Mouse (Mus musculus) kidney, postnatal 0 days (tissue): ENCODE results near the gene Nap1l4. TPM values are rescaled to one million over a fixed set of nuclear protein-coding genes. Genes with fewer than 3 reads are reported as not detected.

Experiments used
- ATAC-seq: fragments of 200-750 bp; cut with Nextera tagmentation; replicated peaks from 2 replicates; pipeline ENCODE4 v1.8.0; 2017; ENCODE audit warnings: low read depth, moderate number of reproducible peaks, moderate TSS enrichment, moderate library complexity; ENCODE audit not compliant: low FRiP score
- DNase-seq: peaks from one replicate; pipeline ENCODE4 v3.0.0-alpha.2; 2016; ENCODE audit warnings: low spot score
- H3K27ac ChIP-seq: fragments of 300-500 bp; sonication (generic); 2 replicates; pipeline ENCODE4 v1.5.1; 2014; ENCODE audit warnings: mild to moderate bottlenecking
- H3K27me3 ChIP-seq: fragments of 300-500 bp; sonication (generic); 2 replicates; pipeline ENCODE4 v1.6.1; 2014; ENCODE audit warnings: low read length, mixed read lengths; ENCODE audit not compliant: insufficient read depth
- H3K36me3 ChIP-seq: fragments of 300-500 bp; sonication (generic); 2 replicates; pipeline ENCODE4 v1.6.1; 2014; ENCODE audit warnings: low read length, mixed read lengths; ENCODE audit not compliant: insufficient read depth
- H3K4me1 ChIP-seq: fragments of 300-500 bp; sonication (generic); replicated peaks from 2 replicates; pipeline ENCODE4 v1.6.1; 2014; ENCODE audit warnings: antibody characterized with exemption, low read length, mixed read lengths; ENCODE audit not compliant: insufficient read depth
- H3K4me2 ChIP-seq: fragments of 300-500 bp; sonication (generic); 2 replicates; pipeline ENCODE4 v1.6.1; 2014; ENCODE audit warnings: mild to moderate bottlenecking, low read length, moderate library complexity, mixed read lengths
- H3K4me3 ChIP-seq: fragments of 300-500 bp; sonication (generic); replicated peaks from 2 replicates; pipeline ENCODE4 v1.5.1; 2014; ENCODE audit warnings: low read depth, low read length
- H3K9ac ChIP-seq: fragments of 300-500 bp; sonication (generic); 2 replicates; pipeline ENCODE4 v1.6.1; 2014; ENCODE audit warnings: low read depth, low read length
- H3K9me3 ChIP-seq: fragments of 300-500 bp; sonication (generic); replicated peaks from 2 replicates; pipeline ENCODE4 v1.6.1; 2016; ENCODE audit warnings: low read length, inconsistent platforms, mixed read lengths
- CTCF ChIP-seq: IDR thresholded peaks from 2 replicates; pipeline ENCODE4 v1.5.1; 2016; ENCODE audit warnings: antibody characterized with exemption, low read depth, mild to moderate bottlenecking, moderate library complexity
- WGBS: fragments of 180-500 bp; shearing (Covaris S2); extraction: QIAGEN DNeasy Blood & Tissue Kit; methylation state at CpG from one replicate; pipeline ENCODE4 v1.1.7; 2014; 5-methylcytosine and 5-hydroxymethylcytosine counted together
- polyA plus RNA-seq: library from polyadenylated mRNA; unstranded; fragments of >200 nt; fragmentation: Nextera tagmentation; extraction: Ambion mirVana; gene quantifications from 2 replicates; pipeline ENCODE4 v1.2.1, GENCODE M21; 2015

Nap1l4 gene
- polyA plus RNA-seq, 1 experiment from 2014 or later = 156 TPM

GRCm38 (mm10) chr7:143510593-143511334 is 38.1 kb downstream of the Nap1l4 start:
- H3K9ac ChIP-seq = no peak overlapping the region
- WGBS = 83% methylated on average over 3 of the region's 3 CpGs
- ATAC-seq = no peak
- no peak overlapping the region for H3K27ac ChIP-seq
- H3K36me3 ChIP-seq = peaks cover 26% of the 10 kb centered on the region
- no peaks in the 10 kb centered on the region for H3K9me3 ChIP-seq
- H3K4me1 ChIP-seq = no peaks in the 10 kb centered on the region
- no peak overlapping the region for H3K4me2 ChIP-seq
- no peak overlapping the region for H3K4me3 ChIP-seq
- no peak for TF ChIP-seq CTCF
- no peak for DNase-seq
- no peaks in the 10 kb centered on the region for H3K27me3 ChIP-seq

DNA sequence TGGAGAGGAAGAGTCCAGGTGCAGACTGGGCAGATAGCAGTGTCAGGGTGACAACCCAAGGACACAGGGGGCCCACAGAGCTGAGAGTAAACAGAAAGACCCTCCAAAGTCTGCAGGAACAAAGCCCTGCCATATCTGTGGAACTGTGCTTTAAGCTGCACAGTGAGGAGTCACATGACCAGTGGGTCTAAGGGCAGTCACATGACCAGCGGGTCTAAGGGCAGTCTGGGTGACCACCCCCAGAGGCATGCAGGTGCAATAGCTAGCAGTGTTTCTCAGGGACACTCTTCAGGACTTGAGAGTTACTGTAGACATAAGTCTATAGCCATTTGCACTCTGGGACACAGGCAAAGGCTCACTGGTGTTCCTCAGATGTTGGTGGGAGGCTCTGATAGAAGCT is 39.3 kb downstream of the Nap1l4 start:
- H3K36me3 ChIP-seq = peaks cover 14% of the 10 kb centered on the region
- H3K9me3 ChIP-seq = no peaks in the 10 kb centered on the region
- no peaks in the 10 kb centered on the region for H3K4me1 ChIP-seq
- H3K27me3 ChIP-seq = no peaks in the 10 kb centered on the region
- no peak for DNase-seq
- no peak overlapping the region for H3K4me3 ChIP-seq
- ATAC-seq = no peak
- 89% methylated on average over 1 of the region's 1 CpGs for WGBS
- no peak overlapping the region for H3K27ac ChIP-seq
- no peak for TF ChIP-seq CTCF
- H3K4me2 ChIP-seq = no peak overlapping the region
- H3K9ac ChIP-seq = no peak overlapping the region

- H3K4me3 ChIP-seq = no peak overlapping the region
- H3K9ac ChIP-seq = no peak overlapping the region
- 32% methylated on average over 7 of the region's 7 CpGs for WGBS
- DNase-seq (peak; percentile 57), ATAC-seq (no peak)
- no peak overlapping the region for H3K4me2 ChIP-seq
- no peaks in the 10 kb centered on the region for H3K9me3 ChIP-seq
- peak; percentile 92 for TF ChIP-seq CTCF
- H3K27ac ChIP-seq = no peak overlapping the region
- H3K4me1 ChIP-seq = 0 out of 2 replicates have a peak, but pooled peaks cover 5% of the 10 kb centered on the region
- H3K36me3 ChIP-seq = no peaks in the 10 kb centered on the region
- peaks cover 10% of the 10 kb centered on the region for H3K27me3 ChIP-seq
Observed at GRCm38 (mm10) chr7:143506675-143507074, 42.2 kb downstream of the Nap1l4 start.

- Histone ChIP-seq H3K4me3 (no peak overlapping the region), H3K4me1 (0 out of 2 replicates have a peak, but pooled peaks cover 7% of the 10 kb centered on the region), H3K27ac (no peak overlapping the region), H3K27me3 (peaks cover 12% of the 10 kb centered on the region), H3K9me3 (no peaks in the 10 kb centered on the region), H3K36me3 (no peaks in the 10 kb centered on the region), H3K4me2 (no peak overlapping the region), H3K9ac (no peak overlapping the region)
- DNase-seq (no peak), ATAC-seq (no peak)
- TF ChIP-seq CTCF = no peak
- 70% methylated on average over 7 of the region's 7 CpGs for WGBS
Observed at GRCm38 (mm10) chr7:143506271-143506670, 42.6 kb downstream of the Nap1l4 start.

- peak; percentile 75 for TF ChIP-seq CTCF
- 35% methylated on average over 11 of the region's 11 CpGs for WGBS
- Histone ChIP-seq H3K4me1 (0 out of 2 replicates have a peak, but pooled peaks cover 7% of the 10 kb centered on the region), H3K27ac (no peak overlapping the region), H3K4me2 (no peak overlapping the region), H3K4me3 (no peak overlapping the region), H3K36me3 (no peaks in the 10 kb centered on the region), H3K27me3 (peaks cover 12% of the 10 kb centered on the region), H3K9ac (no peak overlapping the region), H3K9me3 (no peaks in the 10 kb centered on the region)
- ATAC-seq = no peak
- DNase-seq = peak; percentile 81
Observed at GRCm38 (mm10) chr7:143505823-143506222, 43.1 kb downstream of the Nap1l4 start.

GRCm38 (mm10) chr7:143505411-143505810 is 43.5 kb downstream of the Nap1l4 start:
- 0 out of 2 replicates have a peak, but pooled peaks cover 7% of the 10 kb centered on the region for H3K4me1 ChIP-seq
- 92% methylated on average over 2 of the region's 2 CpGs for WGBS
- peaks cover 12% of the 10 kb centered on the region for H3K27me3 ChIP-seq
- TF ChIP-seq CTCF = no peak
- H3K4me2 ChIP-seq = no peak overlapping the region
- H3K9me3 ChIP-seq = no peaks in the 10 kb centered on the region
- no peak overlapping the region for H3K9ac ChIP-seq
- no peak overlapping the region for H3K4me3 ChIP-seq
- H3K36me3 ChIP-seq = no peaks in the 10 kb centered on the region
- no peak overlapping the region for H3K27ac ChIP-seq
- no peak for DNase-seq
- ATAC-seq = no peak

DNA sequence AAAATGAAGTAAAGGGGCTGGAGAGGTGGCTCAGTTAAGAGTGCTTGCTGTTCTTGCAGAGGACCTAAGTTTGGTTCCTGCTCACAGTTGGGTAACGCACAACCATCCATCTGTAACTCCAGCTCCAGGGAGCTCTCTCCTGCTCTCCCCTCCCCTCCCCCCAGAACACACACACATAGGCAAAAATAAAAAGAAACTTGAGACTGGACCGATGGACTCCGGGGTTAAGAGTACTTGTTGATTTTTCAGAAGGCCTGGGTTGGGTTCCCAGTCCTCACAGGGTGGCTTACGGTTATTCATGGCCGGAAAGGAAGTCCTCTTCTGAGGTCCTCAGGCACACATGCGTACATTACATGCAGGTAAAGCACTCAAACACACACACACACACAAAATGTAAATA is 45.0 kb downstream of the Nap1l4 start:
- Histone ChIP-seq H3K4me1 (0 out of 2 replicates have a peak, but pooled peaks cover 7% of the 10 kb centered on the region), H3K27me3 (peaks cover 12% of the 10 kb centered on the region), H3K9ac (no peak overlapping the region), H3K4me2 (no peak overlapping the region), H3K36me3 (no peaks in the 10 kb centered on the region), H3K4me3 (no peak overlapping the region), H3K9me3 (no peaks in the 10 kb centered on the region), H3K27ac (no peak overlapping the region)
- whole genome bisulfite sequencing = 72% methylated on average over 6 of the region's 6 CpGs
- no peak for ATAC-seq
- DNase-seq = no peak
- TF ChIP-seq CTCF = no peak
